Mouse (Mus musculus) limb, embryonic 11.5 days (tissue): ENCODE results near the gene Ndc80. TPM values are rescaled to one million over a fixed set of nuclear protein-coding genes. Genes with fewer than 3 reads are reported as not detected.

ENCODE experiments used
- ATAC-seq: fragments of 200-750 bp; cut with Nextera tagmentation; 2 replicates; pipeline ENCODE4 v1.8.0; 2017; ENCODE audit warnings: low read depth; ENCODE audit not compliant: insufficient number of reproducible peaks, low FRiP score, low TSS enrichment
- DNase-seq: peaks from one replicate; pipeline ENCODE4 v3.0.0-alpha.2; 2015; ENCODE audit warnings: low spot score
- H3K27ac ChIP-seq: fragments of 300-500 bp; sonication (generic); replicated peaks from 2 replicates; pipeline ENCODE4 v1.5.1; 2014; ENCODE audit warnings: low read depth, mild to moderate bottlenecking, low read length
- H3K27me3 ChIP-seq: fragments of 300-500 bp; sonication (generic); 2 replicates; pipeline ENCODE4 v1.6.1; 2014; ENCODE audit warnings: mild to moderate bottlenecking, low read length, mixed read lengths; ENCODE audit not compliant: control insufficient read depth, insufficient read depth
- H3K36me3 ChIP-seq: fragments of 300-500 bp; sonication (generic); 2 replicates; pipeline ENCODE4 v1.6.1; 2014; ENCODE audit warnings: mild to moderate bottlenecking, low read length, moderate library complexity, mixed read lengths; ENCODE audit not compliant: control insufficient read depth, insufficient read depth
- H3K4me1 ChIP-seq: fragments of 300-500 bp; sonication (generic); 2 replicates; pipeline ENCODE4 v1.6.1; 2014; ENCODE audit warnings: low read length, mixed read lengths; ENCODE audit not compliant: control insufficient read depth, insufficient read depth
- H3K4me2 ChIP-seq: fragments of 300-500 bp; sonication (generic); 2 replicates; pipeline ENCODE4 v1.6.1; 2014; ENCODE audit warnings: low read depth, mild to moderate bottlenecking, moderate library complexity; ENCODE audit not compliant: severe bottlenecking
- H3K4me3 ChIP-seq: fragments of 300-500 bp; sonication (generic); 2 replicates; pipeline ENCODE4 v1.5.1; 2014; ENCODE audit warnings: low read depth, low read length
- H3K9ac ChIP-seq: fragments of 300-500 bp; sonication (generic); 2 replicates; pipeline ENCODE4 v1.6.1; 2014; ENCODE audit warnings: mild to moderate bottlenecking, low read length
- H3K9me3 ChIP-seq: fragments of 300-500 bp; sonication (generic); 2 replicates; pipeline ENCODE4 v1.6.1; 2016; ENCODE audit warnings: low read length; ENCODE audit not compliant: control insufficient read depth
- WGBS: fragments of 180-500 bp; shearing (Covaris S2); extraction: QIAGEN DNeasy Blood & Tissue Kit; methylation state at CpG from one replicate; pipeline ENCODE4 v1.1.7; 2014; 5-methylcytosine and 5-hydroxymethylcytosine counted together
- polyA plus RNA-seq: library from polyadenylated mRNA; unstranded; fragments of >200 nt; fragmentation: Nextera tagmentation; extraction: Ambion mirVana; gene quantifications from 2 replicates; pipeline ENCODE4 v1.2.1, GENCODE M21; 2014

Gene Ndc80
- polyA plus RNA-seq, 1 experiment from 2014 or later, result 66.3 TPM

- Histone ChIP-seq H3K9ac (peak overlapping the region; percentile 19; the same call in 1 of the 2 replicates), H3K4me2 (peak overlapping the region; percentile 8; the same call in 1 of the 2 replicates)
- no peak for ATAC-seq
Measured at GRCm38 (mm10) chr17:71486231-71486851, 40.3 kb downstream of the Ndc80 start.

GRCm38 (mm10) chr17:71485791-71486230 lies 40.8 kb downstream of the Ndc80 start:
- Histone ChIP-seq H3K9ac (peak overlapping the region; percentile 19; the same call in 1 of the 2 replicates), H3K27ac (peak overlapping the region; percentile 73), H3K9me3 (no peaks in the 10 kb centered on the region), H3K4me1 (peaks cover 8% of the 10 kb centered on the region), H3K27me3 (no peaks in the 10 kb centered on the region), H3K36me3 (no peaks in the 10 kb centered on the region), H3K4me2 (no peak overlapping the region; the same call in 1 of the 2 replicates), H3K4me3 (no peak overlapping the region)
- 47% methylated on average over 12 of the region's 12 CpGs for WGBS
- ATAC-seq (no peak), DNase-seq (peak; percentile 30)

More at GRCm38 (mm10) chr17:71486231-71486851, 40.3 kb downstream of the Ndc80 start:
- H3K27me3 ChIP-seq, result no peaks in the 10 kb centered on the region
- no peak overlapping the region for H3K4me3 ChIP-seq
- peak; percentile 44 for DNase-seq
- H3K4me1 ChIP-seq, result peaks cover 8% of the 10 kb centered on the region
- H3K9me3 ChIP-seq, result no peaks in the 10 kb centered on the region
- no peaks in the 10 kb centered on the region for H3K36me3 ChIP-seq
- peak overlapping the region; percentile 73 for H3K27ac ChIP-seq
- 14% methylated on average over 8 of the region's 8 CpGs for WGBS

DNA sequence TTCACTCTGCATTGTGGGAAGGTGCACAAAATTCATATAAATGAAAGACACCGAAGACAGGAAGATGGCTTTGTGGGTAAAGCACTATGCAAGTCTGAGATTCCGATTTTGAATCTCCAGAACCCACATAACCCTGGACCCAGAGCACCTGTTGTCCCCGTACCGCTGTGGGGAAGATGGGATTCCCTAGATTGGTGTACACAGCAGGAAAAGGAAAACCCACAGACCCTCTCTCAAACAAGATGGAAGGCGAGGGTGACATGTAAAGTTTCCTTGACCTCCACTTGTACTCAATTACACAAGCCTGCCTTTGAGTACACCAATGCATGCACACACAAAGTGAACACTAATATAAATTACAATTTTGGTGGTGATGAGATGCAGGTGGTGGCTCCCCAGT lies 41.9 kb downstream of the Ndc80 start:
- no peak overlapping the region for H3K27ac ChIP-seq
- DNase-seq (no peak), ATAC-seq (no peak)
- no peaks in the 10 kb centered on the region for H3K9me3 ChIP-seq
- H3K4me2 ChIP-seq, result no peak overlapping the region
- 92% methylated on average over 5 of the region's 5 CpGs for WGBS
- no peaks in the 10 kb centered on the region for H3K36me3 ChIP-seq
- H3K27me3 ChIP-seq, result no peaks in the 10 kb centered on the region
- no peak overlapping the region for H3K4me3 ChIP-seq
- H3K9ac ChIP-seq, result no peak overlapping the region
- H3K4me1 ChIP-seq, result peaks cover 8% of the 10 kb centered on the region

DNA sequence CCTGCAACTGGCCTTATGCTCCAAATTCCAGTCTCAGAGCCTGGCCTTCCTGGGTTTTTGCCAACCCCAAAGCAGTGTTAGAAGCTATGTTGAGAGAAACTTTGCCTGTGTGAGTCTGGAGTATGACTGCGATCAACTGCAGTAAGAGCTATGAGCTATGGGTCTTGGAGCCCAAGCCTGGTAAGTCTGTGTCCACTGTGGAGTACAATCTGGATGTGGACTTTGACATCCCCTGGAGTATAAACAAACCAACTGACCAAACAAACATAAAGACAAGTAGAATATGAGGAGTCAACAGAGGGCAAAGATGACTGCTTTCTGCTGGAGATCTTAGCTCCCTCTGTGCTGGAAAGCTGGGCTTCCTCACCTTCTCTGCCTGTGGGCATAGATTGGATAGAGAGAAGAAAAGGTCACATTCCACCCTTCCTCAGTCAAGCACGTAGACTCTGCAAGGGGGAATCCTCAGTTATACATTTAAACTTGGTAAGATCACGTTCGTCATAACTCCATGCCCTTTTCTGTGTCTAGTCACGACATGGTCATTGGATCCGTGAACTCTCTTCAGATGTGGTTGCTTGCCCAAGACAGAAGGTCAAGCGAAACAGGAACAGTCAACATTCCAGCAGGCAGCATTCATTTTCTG lies 43.1 kb downstream of the Ndc80 start:
- Histone ChIP-seq H3K4me3 (no peak overlapping the region), H3K36me3 (no peaks in the 10 kb centered on the region), H3K27ac (no peak overlapping the region), H3K9ac (no peak overlapping the region), H3K4me2 (no peak overlapping the region), H3K9me3 (no peaks in the 10 kb centered on the region), H3K4me1 (peaks cover 8% of the 10 kb centered on the region), H3K27me3 (no peaks in the 10 kb centered on the region)
- 87% methylated on average over 7 of the region's 7 CpGs for WGBS
- ATAC-seq (no peak), DNase-seq (no peak)

DNA sequence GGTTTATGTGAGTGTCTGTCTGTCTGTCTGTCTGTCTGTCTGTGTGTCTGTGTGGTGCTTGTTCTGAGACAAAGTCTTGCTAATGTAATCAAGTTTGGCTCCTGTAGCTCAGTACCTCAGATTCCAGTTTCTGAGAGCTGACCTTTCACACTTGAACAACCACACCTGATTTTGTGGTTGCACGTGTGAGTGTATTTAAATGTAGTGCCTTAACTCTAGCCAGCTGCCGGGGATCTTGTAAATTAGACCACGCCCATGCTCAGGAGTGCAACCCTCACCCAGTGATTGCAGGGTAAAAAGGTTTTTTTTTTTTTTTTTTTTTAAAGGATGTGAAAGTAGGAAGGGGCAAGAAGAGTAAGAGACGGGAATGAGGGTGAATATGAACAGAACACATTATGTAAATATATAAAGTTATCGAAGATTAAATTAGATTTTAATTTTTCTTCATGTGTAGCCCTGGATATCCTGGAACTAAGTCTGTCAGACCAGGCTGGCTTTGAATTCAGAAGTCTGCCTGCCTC lies 47.2 kb downstream of the Ndc80 start:
- DNase-seq, result no peak
- H3K4me3 ChIP-seq, result no peak overlapping the region
- H3K9me3 ChIP-seq, result no peaks in the 10 kb centered on the region
- no peak for ATAC-seq
- H3K27me3 ChIP-seq, result no peaks in the 10 kb centered on the region
- no peak overlapping the region for H3K4me2 ChIP-seq
- 50% methylated on average over 5 of the region's 5 CpGs for WGBS
- no peaks in the 10 kb centered on the region for H3K4me1 ChIP-seq
- no peaks in the 10 kb centered on the region for H3K36me3 ChIP-seq
- no peak overlapping the region for H3K27ac ChIP-seq
- H3K9ac ChIP-seq, result no peak overlapping the region

- peaks cover 3% of the 10 kb centered on the region; the same call in 1 of the 2 replicates for H3K4me1 ChIP-seq
- no peaks in the 10 kb centered on the region for H3K27me3 ChIP-seq
- no peak overlapping the region for H3K9ac ChIP-seq
- no peak overlapping the region for H3K4me3 ChIP-seq
- 94% methylated on average over 8 of the region's 8 CpGs for WGBS
- H3K27ac ChIP-seq, result no peak overlapping the region
- DNase-seq (no peak), ATAC-seq (no peak)
- no peaks in the 10 kb centered on the region for H3K36me3 ChIP-seq
- H3K4me2 ChIP-seq, result no peak overlapping the region
- H3K9me3 ChIP-seq, result no peaks in the 10 kb centered on the region
Measured at GRCm38 (mm10) chr17:71477481-71477880, 49.2 kb downstream of the Ndc80 start.

- no peak for DNase-seq
- Histone ChIP-seq H3K4me2 (peak overlapping the region; percentile 76), H3K4me3 (peak overlapping the region; percentile 94; the same call in 1 of the 2 replicates), H3K27ac (no peak overlapping the region), H3K9ac (no peak overlapping the region), H3K4me1 (peaks cover 3% of the 10 kb centered on the region; the same call in 1 of the 2 replicates), H3K27me3 (no peaks in the 10 kb centered on the region), H3K36me3 (no peaks in the 10 kb centered on the region), H3K9me3 (no peaks in the 10 kb centered on the region)
- no peak for ATAC-seq
- WGBS, result 60% methylated on average over 7 of the region's 7 CpGs
Measured at GRCm38 (mm10) chr17:71476346-71477020, 50.2 kb downstream of the Ndc80 start.

- H3K27ac ChIP-seq, result peak overlapping the region; percentile 95
- DNase-seq (peak; percentile 85), ATAC-seq (peak; percentile 81)
- peak overlapping the region; percentile 76 for H3K4me2 ChIP-seq
- under 1% methylated on average over 29 of the region's 31 CpGs for WGBS
- peak overlapping the region; percentile 91 for H3K9ac ChIP-seq
- peaks cover 3% of the 10 kb centered on the region; the same call in 1 of the 2 replicates for H3K4me1 ChIP-seq
- H3K4me3 ChIP-seq, result peak overlapping the region; percentile 94
- H3K27me3 ChIP-seq, result no peaks in the 10 kb centered on the region
- no peaks in the 10 kb centered on the region for H3K9me3 ChIP-seq
- no peaks in the 10 kb centered on the region for H3K36me3 ChIP-seq
Measured at GRCm38 (mm10) chr17:71475705-71476089, 51.0 kb downstream of the Ndc80 start.
